Mouse (Mus musculus): ENCODE data around the gene Mmp9.

Mmp9 gene

DNA sequence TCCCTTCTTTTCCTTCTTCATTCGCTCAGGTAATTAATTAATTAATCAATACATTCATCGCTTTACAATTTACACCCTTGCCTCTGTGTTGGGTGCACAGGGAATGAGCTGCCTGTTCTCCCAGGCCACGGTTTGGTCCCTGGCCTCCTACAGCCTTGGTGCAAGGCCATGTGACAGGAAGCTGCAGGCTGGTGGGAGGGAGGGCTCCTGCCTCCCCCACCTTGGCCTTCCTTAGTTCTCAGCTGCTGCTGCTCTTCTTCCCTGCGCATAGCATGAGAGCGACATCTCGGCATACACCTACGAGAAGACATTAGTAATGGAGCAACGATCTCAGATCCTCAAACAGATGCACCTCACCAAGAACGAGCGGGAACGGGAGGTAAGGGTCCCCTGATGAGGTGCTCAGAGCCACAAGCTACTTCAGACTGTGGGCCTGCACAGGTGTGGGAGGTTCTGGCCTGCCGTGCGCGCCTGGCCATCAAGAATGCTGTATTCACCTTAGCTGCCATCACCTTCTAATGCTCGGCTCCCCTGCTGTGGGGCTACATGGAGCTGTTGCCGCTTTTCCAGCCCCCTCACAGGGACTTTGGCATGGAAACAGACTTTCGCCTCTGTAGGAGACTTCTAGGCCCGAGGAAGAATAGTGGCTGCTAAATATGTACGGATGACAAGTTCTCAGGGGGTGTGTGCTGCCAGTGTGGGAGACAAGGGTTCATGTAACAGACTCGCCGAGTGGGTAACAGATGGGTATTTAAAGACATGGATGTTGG lies 54.3 kb downstream of the Mmp9 start:
- DNase-seq = no peak

DNA sequence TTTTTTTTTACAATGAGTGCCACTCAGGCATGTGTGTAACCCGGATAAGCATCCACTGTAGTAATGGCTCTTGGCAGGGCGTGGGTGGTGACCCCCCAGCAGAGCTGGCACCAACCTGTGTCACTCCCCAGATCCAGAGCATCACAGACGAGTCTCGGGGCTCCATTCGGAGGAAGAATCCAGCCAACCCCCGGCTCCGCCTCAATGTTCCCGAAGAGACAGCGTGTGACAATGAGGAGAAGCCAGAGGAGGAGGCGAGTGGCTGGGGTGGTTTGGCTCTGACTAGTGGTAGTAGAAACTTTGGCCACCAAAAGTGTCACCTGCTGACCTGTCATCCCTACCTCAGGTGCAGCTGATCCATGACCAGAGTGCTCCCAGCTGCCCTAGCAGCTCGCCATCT lies 55.4 kb downstream of the Mmp9 start:
- no peak for DNase-seq

DNA sequence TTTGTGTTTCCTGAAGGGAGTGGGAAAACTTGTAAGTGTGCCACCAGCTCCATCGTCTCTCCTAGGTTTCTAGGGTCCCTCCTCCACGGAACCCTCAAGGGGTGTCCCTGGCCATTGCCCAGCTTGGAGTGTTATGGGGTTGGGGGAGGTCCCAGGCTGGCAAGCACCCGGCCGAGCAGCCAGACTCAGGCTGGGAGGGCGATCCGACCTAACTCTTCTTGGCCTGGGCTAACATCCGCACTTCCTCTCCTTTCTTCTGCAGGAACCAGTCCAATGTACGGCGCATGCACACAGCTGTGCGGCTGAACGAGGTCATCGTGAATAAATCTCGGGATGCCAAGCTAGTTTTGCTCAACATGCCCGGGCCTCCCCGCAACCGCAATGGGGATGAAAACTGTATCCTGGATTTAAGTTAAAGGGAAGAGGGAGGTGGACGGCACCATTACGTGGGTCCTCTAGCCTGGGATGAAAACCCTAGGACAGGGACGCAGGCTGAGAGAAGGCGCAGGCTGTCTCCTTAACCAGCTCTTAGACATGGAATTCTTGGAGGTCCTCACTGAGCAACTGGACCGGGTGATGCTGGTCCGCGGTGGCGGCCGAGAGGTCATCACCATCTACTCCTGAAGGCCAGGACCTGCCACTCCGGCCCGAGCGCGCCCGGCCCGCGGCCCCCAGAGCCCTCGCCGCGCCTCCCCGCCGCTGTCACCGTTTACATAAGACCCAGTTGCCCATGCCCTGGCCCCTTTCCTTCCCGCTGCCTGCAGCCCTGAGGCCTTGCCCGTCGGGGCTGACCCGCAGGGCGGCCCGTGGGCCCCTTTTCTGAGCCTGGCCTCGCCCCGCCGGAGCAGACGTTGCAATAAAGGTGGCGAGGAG lies 56.5 kb downstream of the Mmp9 start:
- no peak for DNase-seq

DNA sequence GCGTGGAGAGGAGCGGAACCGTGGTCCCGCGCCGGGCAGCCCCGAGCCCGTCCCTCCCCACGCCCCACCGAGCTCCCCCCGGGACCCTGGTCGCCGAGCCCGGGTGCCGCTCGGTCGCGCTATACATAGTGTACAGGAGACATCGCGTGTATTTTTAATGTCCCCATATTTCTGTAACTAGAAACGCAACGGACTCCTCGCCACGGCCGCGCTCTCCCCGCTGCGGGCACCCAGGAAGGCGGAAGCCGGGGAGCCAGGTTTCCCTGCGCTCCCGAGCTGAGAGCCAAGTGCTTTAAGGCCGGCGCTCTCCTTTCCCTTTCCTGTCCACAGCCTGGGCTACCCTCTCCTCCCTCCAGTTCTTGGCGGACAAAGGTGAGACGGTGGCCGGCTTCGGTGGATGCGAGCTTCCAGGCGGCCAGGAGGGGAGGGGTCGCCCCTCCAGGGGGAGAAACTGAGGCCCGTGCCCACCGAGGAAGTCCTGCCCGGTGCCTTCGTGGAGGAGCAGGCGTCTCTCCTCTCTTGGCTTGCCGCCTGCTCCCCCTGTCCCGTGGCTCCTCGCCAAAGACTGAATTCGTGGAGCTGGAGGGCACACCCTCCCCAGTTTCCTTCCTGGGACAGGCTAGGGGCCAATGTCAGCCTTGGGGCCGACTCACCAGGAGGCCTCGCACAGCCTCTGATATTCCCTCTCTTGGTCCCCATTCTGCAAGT lies 57.3 kb downstream of the Mmp9 start:
- DNase-seq = no peak

DNA sequence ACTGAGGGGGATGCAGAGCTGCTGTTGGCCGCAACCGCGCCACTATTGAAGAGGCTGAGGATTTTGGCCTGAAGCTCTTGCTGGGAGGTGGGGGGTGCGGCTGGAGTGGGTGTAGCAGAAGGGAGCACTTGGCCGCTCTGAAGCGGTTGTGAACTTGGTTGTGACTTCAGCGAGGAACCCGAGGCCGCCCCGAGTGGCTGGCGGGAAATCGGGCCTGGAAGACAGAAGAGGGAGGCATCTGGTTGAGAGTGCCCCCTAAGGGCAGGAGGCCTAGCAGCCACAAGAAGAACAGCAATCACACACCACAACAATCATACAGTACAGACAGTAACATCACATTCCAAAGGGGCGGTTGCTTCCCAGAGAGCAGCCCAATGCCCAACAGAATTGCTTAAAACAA lies 61.4 kb downstream of the Mmp9 start:
- no peak for DNase-seq

DNA sequence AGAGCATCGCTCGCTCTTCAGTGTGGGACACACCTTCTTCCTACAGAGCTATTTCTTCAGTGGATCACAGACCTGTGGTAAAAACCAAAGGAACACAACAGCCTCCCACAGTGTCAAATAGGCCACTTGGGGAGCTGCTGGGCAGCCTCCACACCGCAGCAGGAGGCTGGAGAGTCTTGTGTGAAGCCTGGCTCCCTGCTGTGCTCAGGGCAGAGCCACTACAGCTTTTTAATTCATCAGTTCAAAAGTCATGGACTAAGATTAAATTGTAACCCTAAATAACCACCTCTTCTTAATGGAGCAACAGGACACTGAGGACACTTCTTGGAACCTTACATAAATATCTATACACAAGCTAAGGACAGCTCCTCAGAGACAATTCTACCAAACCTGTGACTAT lies 62.5 kb downstream of the Mmp9 start:
- DNase-seq = no peak

DNA sequence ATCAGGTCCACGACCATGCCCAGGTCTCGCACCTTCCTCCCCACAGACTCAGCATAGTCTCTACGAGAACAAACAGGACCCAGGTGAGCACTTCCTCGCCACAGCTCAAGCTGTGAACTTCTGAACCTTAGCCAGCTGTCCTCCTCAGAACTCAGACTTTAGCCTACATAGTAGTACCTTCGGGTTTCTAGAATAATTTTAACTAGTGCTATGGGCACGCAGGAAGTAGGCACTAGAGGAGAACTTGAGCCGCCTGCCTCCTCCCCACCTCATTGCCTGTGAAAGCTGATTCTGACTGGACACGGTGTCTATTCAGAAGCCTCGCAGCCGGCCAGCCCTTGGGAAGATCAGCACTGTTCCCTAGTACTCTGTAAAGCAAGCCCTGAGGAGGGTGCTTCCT lies 63.7 kb downstream of the Mmp9 start:
- no peak for DNase-seq
